Mouse (Mus musculus) hindbrain, embryonic 15.5 days (tissue): ENCODE data around the gene Dclk3. TPM values are rescaled to one million over a fixed set of nuclear protein-coding genes. Genes with fewer than 3 reads are reported as not detected.

Experiments
- ATAC-seq: fragments of 200-750 bp; cut with Nextera tagmentation; 2 replicates; pipeline ENCODE4 v1.8.0; 2017; ENCODE audit warnings: low read depth, moderate number of reproducible peaks, moderate TSS enrichment; ENCODE audit not compliant: low FRiP score
- H3K27ac ChIP-seq: fragments of 300-500 bp; sonication (generic); replicated peaks from 2 replicates; pipeline ENCODE4 v1.5.1; 2015; ENCODE audit warnings: mild to moderate bottlenecking, inconsistent platforms
- H3K27me3 ChIP-seq: fragments of 300-500 bp; sonication (generic); 2 replicates; pipeline ENCODE4 v1.6.1; 2015; ENCODE audit warnings: control low read depth, inconsistent platforms
- H3K36me3 ChIP-seq: fragments of 300-500 bp; sonication (generic); 2 replicates; pipeline ENCODE4 v1.6.1; 2015; ENCODE audit warnings: control low read depth, inconsistent platforms
- H3K4me1 ChIP-seq: fragments of 300-500 bp; sonication (generic); replicated peaks from 2 replicates; pipeline ENCODE4 v1.6.1; 2015; ENCODE audit warnings: control low read depth, inconsistent platforms
- H3K4me2 ChIP-seq: fragments of 300-500 bp; sonication (generic); 2 replicates; pipeline ENCODE4 v1.6.1; 2015; ENCODE audit warnings: moderate library complexity, mild to moderate bottlenecking, inconsistent platforms
- H3K4me3 ChIP-seq: fragments of 300-500 bp; sonication (generic); 2 replicates; pipeline ENCODE4 v1.5.1; 2015; ENCODE audit warnings: mild to moderate bottlenecking, inconsistent platforms
- H3K9ac ChIP-seq: fragments of 300-500 bp; sonication (generic); 2 replicates; pipeline ENCODE4 v1.6.1; 2015; ENCODE audit warnings: inconsistent platforms
- H3K9me3 ChIP-seq: fragments of 300-500 bp; sonication (generic); 2 replicates; pipeline ENCODE4 v1.6.1; 2016; ENCODE audit warnings: control low read depth, inconsistent platforms
- WGBS: fragments of 180-500 bp; shearing (Covaris S2); methylation state at CpG from one replicate; pipeline ENCODE4 v1.1.7; 2015; 5-methylcytosine and 5-hydroxymethylcytosine counted together
- polyA plus RNA-seq: library from polyadenylated mRNA; unstranded; fragments of >200 nt; fragmentation: Nextera tagmentation; extraction: Ambion mirVana; gene quantifications from 2 replicates; pipeline ENCODE4 v1.2.1, GENCODE M21; 2015

Dclk3 gene
- polyA plus RNA-seq, 1 experiment from 2014 or later: 7.6 TPM

DNA sequence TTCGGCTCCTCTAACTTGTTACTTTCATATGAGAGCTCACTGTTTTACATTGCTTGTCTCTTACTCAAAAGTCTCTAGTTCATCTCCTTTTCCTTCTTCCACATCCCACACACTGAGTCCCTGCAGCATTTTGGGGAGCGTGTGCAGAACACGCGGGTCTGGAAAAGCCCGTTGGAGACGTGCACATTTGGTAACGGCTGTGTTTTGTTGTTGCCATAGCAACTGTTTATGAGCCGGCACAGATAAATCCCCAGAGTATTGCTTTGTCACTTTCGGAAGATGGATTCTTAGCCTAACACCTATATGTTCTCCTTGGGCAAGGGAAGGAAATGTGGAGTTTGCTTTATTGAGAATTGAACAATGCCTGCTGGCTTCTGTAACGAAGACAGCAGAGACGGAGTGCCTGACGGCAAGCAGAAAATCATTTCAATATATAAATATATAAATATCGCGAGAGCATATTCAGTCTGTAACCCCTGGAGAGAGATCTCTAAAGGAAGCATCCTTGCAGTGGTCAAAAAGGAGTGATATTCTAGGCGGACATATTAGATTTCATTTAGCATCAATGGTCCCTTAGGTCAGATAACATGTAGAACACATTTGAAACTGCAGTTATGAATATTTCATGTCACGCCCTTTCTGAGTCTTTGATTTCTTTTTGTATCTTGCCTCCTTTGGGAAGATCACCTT lies 26.3 kb upstream of the Dclk3 start:
- H3K27me3 ChIP-seq: no peaks in the 10 kb centered on the region
- peak overlapping the region; percentile 10; the same call in 1 of the 2 replicates for H3K4me3 ChIP-seq
- no peaks in the 10 kb centered on the region for H3K9me3 ChIP-seq
- peaks cover 19% of the 10 kb centered on the region for H3K4me1 ChIP-seq
- no peaks in the 10 kb centered on the region for H3K36me3 ChIP-seq
- H3K9ac ChIP-seq: 0 out of 2 replicates have a peak overlapping the region, but pooled peaks have one; percentile 2
- ATAC-seq: peak; percentile 64
- 29% methylated on average over 16 of the region's 16 CpGs for WGBS
- H3K27ac ChIP-seq: peak overlapping the region; percentile 73
- peak overlapping the region; percentile 42 for H3K4me2 ChIP-seq

DNA sequence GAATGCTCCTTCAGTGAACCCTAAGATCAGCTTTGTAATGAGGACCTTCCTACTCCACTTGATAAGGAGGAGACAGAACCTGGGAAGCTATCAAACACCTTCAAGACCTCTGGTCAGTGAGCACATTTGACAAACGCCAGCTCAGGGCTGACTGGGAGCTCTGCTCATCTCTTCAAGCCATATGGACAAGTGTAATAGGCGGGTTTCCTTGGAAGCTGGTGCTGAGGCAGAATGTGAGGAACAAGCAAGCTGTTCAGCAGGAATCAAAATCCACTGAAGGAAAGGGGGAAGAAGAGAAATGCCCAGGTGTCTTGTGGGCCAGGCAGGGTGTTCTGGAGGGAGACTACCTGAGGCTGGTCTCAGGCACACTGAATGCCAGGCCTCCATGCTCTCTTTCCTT lies 17.0 kb upstream of the Dclk3 start:
- Histone ChIP-seq H3K4me3 (no peak overlapping the region), H3K27ac (no peak overlapping the region), H3K9me3 (no peaks in the 10 kb centered on the region), H3K4me2 (no peak overlapping the region), H3K9ac (no peak overlapping the region), H3K4me1 (peaks cover 4% of the 10 kb centered on the region), H3K36me3 (no peaks in the 10 kb centered on the region), H3K27me3 (no peaks in the 10 kb centered on the region)
- ATAC-seq: no peak
- 89% methylated on average over 2 of the region's 2 CpGs for WGBS

DNA sequence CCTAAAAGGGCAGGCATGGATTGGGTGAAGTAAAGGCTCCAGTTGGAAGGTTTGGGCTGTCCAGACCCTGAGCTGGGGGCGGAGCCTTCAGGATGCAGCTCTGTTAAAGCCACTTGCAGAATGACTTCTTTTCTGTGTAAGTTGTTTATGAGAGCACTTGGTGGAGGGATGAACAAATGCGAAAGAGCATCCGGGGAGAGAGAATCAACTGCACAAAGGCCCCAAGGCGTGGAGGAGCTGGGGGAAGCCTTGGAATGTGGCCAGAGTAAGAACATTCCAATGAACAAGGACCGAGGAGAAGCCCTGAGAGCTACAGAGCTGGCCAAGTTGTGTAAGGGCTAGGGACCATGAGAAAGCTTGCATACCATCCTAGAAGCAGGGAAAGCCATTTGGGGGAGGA lies 16.3 kb upstream of the Dclk3 start:
- no peak for ATAC-seq
- no peaks in the 10 kb centered on the region for H3K27me3 ChIP-seq
- H3K27ac ChIP-seq: no peak overlapping the region
- no peak overlapping the region for H3K4me2 ChIP-seq
- no peak overlapping the region for H3K9ac ChIP-seq
- H3K36me3 ChIP-seq: no peaks in the 10 kb centered on the region
- 65% methylated on average over 5 of the region's 5 CpGs for WGBS
- H3K9me3 ChIP-seq: no peaks in the 10 kb centered on the region
- no peak overlapping the region for H3K4me3 ChIP-seq
- peaks cover 4% of the 10 kb centered on the region for H3K4me1 ChIP-seq

DNA sequence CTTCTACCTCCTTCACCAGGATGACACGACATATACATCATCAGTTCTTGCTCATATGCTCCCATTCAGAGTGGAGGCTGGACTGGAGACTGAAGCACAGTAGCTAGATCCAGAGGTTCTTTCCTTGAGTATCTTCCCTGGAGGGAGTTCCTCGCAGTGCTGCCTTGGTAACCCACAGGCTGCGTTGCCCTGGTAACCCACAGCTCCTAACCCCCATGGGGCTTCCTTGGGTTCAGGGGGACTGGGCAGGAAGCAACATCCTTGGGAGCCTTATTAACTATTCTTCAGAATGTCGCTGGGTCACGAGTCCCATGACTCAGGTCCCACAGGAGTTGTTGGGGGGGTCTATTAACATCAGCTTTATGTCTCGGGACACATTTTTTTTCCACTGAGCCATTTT lies 13.8 kb upstream of the Dclk3 start:
- Histone ChIP-seq H3K4me3 (no peak overlapping the region), H3K27ac (no peak overlapping the region), H3K4me2 (no peak overlapping the region), H3K4me1 (peaks cover 4% of the 10 kb centered on the region), H3K9ac (no peak overlapping the region), H3K9me3 (no peaks in the 10 kb centered on the region), H3K27me3 (no peaks in the 10 kb centered on the region), H3K36me3 (no peaks in the 10 kb centered on the region)
- no peak for ATAC-seq
- WGBS: 34% methylated on average over 6 of the region's 6 CpGs

DNA sequence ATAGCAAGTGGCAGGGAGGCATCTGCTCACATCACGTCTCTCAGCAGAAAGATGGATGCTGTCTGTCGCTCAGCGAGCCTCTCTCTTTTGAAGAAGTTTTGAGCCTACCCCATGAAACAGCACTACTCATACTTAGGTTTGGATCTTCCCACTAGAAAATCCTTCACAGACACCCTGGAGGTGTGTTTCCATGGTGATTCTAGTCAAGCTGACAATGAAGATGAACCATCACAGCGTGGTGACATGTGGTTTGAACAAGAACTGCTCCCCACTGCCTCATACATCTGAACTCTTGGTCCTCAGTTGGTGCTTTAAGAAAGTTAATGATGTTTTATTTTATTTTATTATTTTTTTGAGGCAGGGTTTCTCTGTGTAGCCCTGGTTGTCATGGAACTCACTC lies 12.9 kb upstream of the Dclk3 start:
- Histone ChIP-seq H3K36me3 (no peaks in the 10 kb centered on the region), H3K9me3 (no peaks in the 10 kb centered on the region), H3K4me3 (no peak overlapping the region), H3K27ac (no peak overlapping the region), H3K27me3 (no peaks in the 10 kb centered on the region), H3K4me2 (no peak overlapping the region), H3K4me1 (peaks cover 4% of the 10 kb centered on the region), H3K9ac (no peak overlapping the region)
- ATAC-seq: peak; percentile 8; the same call in 1 of the 2 replicates
- WGBS: 51% methylated on average over 4 of the region's 4 CpGs

DNA sequence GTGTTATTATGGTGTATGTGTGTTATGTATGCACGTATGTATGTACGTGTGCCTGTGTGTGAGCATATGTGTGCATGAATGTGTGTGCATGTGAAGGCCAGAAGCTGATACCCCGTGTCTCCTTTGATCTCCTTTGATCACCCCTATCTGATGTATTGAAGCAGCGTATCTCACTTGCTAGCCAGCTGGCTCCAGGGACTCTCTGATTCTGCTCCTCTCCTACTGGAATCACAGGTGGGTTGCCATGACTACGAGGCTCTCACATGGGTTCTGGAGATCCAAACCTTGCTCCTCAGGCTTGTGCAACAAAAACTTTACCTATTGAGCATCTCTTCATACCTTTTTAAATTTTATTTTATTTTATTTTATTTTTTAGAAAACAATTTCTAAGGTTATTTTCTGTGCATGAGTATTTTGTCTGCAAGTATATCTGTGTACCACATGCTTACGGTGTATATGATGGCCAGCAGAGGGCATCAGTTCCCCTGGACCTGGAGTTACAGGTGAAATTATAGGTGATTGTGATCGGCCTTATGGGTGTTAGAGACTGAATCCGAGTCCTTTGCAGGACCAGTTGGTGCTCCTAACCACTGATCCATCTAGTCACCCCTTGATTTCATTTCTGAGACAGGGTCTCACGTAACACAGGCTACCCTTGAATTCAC lies 10.9 kb upstream of the Dclk3 start:
- no peaks in the 10 kb centered on the region for H3K36me3 ChIP-seq
- ATAC-seq: no peak
- H3K27me3 ChIP-seq: no peaks in the 10 kb centered on the region
- no peak overlapping the region for H3K4me2 ChIP-seq
- H3K4me1 ChIP-seq: peaks cover 4% of the 10 kb centered on the region
- H3K4me3 ChIP-seq: no peak overlapping the region
- H3K27ac ChIP-seq: no peak overlapping the region
- 84% methylated on average over 9 of the region's 9 CpGs for WGBS
- H3K9me3 ChIP-seq: no peaks in the 10 kb centered on the region
- no peak overlapping the region for H3K9ac ChIP-seq

DNA sequence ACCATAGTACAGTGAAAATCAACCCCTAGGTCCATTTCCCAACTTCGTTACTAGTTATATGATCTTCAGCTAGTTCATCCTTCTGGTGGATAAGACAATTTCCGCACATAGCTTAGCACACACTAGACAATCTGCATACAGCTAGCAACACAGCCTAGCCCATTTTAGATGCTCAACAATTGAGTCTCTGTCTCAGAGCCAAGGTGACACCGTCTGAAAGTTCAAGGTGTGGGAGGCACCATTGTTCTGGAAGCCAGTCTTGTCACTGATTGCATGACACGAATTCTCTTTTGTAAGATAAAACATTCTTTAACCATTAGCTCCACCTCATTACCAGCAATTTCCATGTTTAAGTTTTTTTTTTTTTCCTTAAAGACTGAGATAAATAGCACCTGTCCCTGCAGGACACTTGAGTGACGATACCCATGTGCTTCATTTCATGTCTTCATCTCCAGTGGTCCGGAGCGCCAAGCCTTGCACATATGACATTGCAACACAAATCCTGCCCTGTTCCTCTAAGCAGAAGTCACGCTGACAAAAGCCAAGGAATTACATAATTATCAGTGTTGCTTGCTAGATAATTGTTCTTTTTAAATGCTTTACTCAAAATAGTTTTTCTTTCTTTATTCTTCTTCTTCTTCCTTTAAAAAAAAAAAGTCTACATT lies 10.1 kb upstream of the Dclk3 start:
- no peak overlapping the region for H3K4me2 ChIP-seq
- no peak overlapping the region for H3K9ac ChIP-seq
- no peaks in the 10 kb centered on the region for H3K36me3 ChIP-seq
- no peak overlapping the region for H3K27ac ChIP-seq
- WGBS: 72% methylated on average over 8 of the region's 8 CpGs
- no peaks in the 10 kb centered on the region for H3K9me3 ChIP-seq
- no peaks in the 10 kb centered on the region for H3K27me3 ChIP-seq
- ATAC-seq: no peak
- peaks cover 4% of the 10 kb centered on the region for H3K4me1 ChIP-seq
- H3K4me3 ChIP-seq: no peak overlapping the region

DNA sequence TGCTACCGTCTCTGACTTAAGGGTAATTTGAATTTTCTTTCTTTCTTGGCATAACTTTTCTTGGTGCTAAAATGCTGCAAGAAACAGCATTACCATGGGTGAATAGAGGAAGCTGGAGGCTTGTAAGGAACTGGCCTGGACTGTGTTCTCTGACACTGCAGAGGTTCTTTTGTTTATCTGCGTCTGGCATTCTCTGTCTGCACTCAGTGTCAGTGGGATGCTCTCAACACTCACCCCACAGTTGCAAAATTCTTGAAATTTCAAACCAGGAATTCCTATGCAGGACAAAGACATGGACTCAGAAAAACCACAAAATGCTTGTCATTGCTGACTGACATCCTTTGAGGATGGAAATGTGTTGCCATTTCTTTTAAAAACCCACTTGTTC lies 9.5 kb upstream of the Dclk3 start:
- 38% methylated on average over 2 of the region's 2 CpGs for WGBS
- no peaks in the 10 kb centered on the region for H3K36me3 ChIP-seq
- no peaks in the 10 kb centered on the region for H3K9me3 ChIP-seq
- no peak overlapping the region for H3K9ac ChIP-seq
- no peak overlapping the region for H3K27ac ChIP-seq
- peaks cover 4% of the 10 kb centered on the region for H3K4me1 ChIP-seq
- H3K4me2 ChIP-seq: no peak overlapping the region
- no peak overlapping the region for H3K4me3 ChIP-seq
- ATAC-seq: no peak
- no peaks in the 10 kb centered on the region for H3K27me3 ChIP-seq

DNA sequence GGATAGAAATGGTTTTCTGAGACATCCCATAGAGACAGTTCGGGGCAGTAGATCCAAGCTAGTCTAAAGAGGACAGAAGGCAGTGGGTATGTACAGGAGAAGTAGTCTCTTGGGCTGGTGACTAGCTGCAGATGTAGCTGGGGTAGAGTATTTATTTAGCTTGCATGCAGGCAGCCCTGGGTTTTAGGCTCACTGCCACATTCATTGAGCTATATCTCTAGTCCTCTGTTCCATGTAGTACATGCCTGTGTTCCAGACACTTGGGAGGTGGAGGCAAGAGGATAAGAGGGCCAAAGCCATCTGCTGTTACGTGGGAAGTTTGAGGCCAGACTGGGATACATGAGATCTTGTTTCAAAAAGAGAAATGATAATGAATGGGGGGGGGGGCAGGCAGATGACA lies 3.5 kb upstream of the Dclk3 start:
- Histone ChIP-seq H3K27ac (no peak overlapping the region), H3K4me1 (peaks cover 8% of the 10 kb centered on the region), H3K36me3 (no peaks in the 10 kb centered on the region), H3K27me3 (peaks cover 13% of the 10 kb centered on the region; the same call in 1 of the 2 replicates), H3K4me3 (no peak overlapping the region), H3K9me3 (no peaks in the 10 kb centered on the region), H3K4me2 (no peak overlapping the region), H3K9ac (no peak overlapping the region)
- ATAC-seq: no peak
- WGBS: 93% methylated on average over 2 of the region's 2 CpGs

DNA sequence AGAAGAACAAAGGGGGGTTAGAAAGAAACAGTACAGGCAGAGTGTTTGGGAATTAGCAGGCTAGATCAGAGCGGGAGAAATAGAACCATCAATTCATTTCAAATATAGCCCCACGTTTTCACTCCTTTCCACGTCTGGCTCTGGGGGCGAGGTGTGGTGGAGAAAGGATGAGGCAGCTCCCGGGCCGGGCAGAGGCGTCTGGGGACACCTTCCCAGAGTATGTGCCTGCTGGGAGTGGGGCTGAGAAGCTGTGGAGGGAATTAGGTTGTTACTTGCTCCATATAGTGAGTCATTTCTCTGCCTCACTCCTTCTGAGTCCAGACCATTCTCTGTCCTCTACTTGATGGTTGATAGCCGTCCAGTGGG lies 938 bp downstream of the Dclk3 start:
- Histone ChIP-seq H3K9ac (0 out of 2 replicates have a peak overlapping the region, but pooled peaks have one; percentile 53), H3K4me3 (peak overlapping the region; percentile 50), H3K4me2 (peak overlapping the region; percentile 63), H3K36me3 (no peaks in the 10 kb centered on the region), H3K27me3 (peaks cover 13% of the 10 kb centered on the region; the same call in 1 of the 2 replicates), H3K9me3 (no peaks in the 10 kb centered on the region), H3K27ac (no peak overlapping the region), H3K4me1 (peaks cover 8% of the 10 kb centered on the region)
- ATAC-seq: no peak
- 50% methylated on average over 8 of the region's 8 CpGs for WGBS

DNA sequence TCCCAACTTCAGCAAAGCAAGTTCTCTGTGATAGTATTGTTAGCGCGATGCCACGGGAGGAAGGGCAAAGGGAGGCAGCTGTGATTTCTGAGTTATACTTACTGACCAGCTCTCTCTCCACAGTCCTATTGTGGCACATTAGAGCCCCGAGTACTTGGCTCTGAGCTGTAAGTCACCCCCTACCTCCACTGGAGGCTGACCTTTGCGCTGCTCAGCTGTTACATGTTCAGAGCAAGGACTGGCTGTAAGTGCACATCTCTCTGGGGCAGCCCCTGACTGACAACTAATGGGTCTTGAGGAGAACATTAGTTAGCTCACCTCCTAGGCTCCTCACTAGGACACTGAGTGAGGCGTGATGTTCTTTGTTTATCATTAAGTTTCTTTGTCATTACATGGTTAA lies 1.6 kb downstream of the Dclk3 start:
- Histone ChIP-seq H3K9ac (no peak overlapping the region), H3K4me3 (0 out of 2 replicates have a peak overlapping the region, but pooled peaks have one; percentile 50), H3K4me1 (peaks cover 8% of the 10 kb centered on the region), H3K36me3 (no peaks in the 10 kb centered on the region), H3K9me3 (no peaks in the 10 kb centered on the region), H3K27ac (no peak overlapping the region), H3K27me3 (peaks cover 13% of the 10 kb centered on the region; the same call in 1 of the 2 replicates), H3K4me2 (peak overlapping the region; percentile 63)
- WGBS: 78% methylated on average over 6 of the region's 6 CpGs
- no peak for ATAC-seq

DNA sequence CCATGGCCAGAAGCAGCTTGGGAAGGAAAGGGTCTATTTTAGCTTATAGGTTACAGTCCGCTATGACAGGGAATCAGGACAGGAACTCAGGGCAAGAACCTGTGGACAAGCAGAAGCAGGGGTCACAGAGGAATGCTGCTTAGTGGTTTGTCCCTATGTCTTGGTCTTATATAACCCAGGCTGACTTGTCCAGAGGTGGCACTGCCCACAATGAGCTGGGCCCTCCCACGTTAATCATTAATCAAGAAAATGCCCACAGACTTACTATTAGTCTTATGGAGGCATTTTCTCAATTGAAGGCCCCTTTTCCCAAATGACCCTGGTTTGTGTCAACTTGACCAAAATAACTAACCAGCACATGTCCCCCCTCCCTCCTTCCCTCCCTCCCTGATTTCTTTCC lies 2.3 kb downstream of the Dclk3 start:
- no peak overlapping the region for H3K4me2 ChIP-seq

More for the DNA sequence above, 2.3 kb downstream of the Dclk3 start:
- H3K9me3 ChIP-seq: no peaks in the 10 kb centered on the region
- H3K9ac ChIP-seq: no peak overlapping the region
- 88% methylated on average over 2 of the region's 2 CpGs for WGBS
- peaks cover 8% of the 10 kb centered on the region for H3K4me1 ChIP-seq
- H3K27me3 ChIP-seq: peaks cover 13% of the 10 kb centered on the region; the same call in 1 of the 2 replicates
- H3K27ac ChIP-seq: no peak overlapping the region
- no peak for ATAC-seq
- no peaks in the 10 kb centered on the region for H3K36me3 ChIP-seq
- H3K4me3 ChIP-seq: no peak overlapping the region
